Mouse (Mus musculus): ENCODE results near the gene Vmn2r97. TPM values are rescaled to one million over a fixed set of nuclear protein-coding genes. Genes with fewer than 3 reads are reported as not detected.
"Not testable (repeated sequence)": the region's sequence is repeated elsewhere in the genome, so short reads cannot be mapped to it uniquely, and the experiment has no call there.

Gene Vmn2r97
- total RNA-seq (2021): not detected
- long read RNA-seq, experiment 1: 0 reads
- long read RNA-seq, experiment 2: 0 reads

DNA sequence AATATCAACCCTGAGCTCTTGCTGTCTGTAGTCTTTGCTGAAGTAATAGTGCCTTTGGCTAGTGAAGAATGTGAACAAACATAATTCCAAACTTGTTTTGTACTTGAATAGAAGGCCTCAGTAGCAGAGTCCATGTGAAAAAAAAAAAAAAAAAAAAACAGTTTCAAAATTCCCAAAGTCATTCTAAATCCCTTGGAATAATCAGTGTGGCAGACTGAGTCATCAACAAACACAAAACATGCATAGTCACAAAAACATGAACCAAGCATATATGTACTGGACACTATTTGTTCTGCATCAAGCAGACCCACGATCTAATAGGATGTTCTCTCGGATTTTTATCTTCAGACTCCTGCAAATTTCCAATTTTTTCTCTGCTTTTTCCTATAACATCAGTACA, at the start of gene Vmn2r97:
Vmn2r97 (plus strand) TSS at position 301 of the 400 bp plus-strand sequence.
- DNase-seq: not testable (repeated sequence)

GRCm38 (mm10) chr17:18882436-18882835, 31.7 kb upstream of the Vmn2r97 start:
- DNase-seq: not testable (repeated sequence)

GRCm38 (mm10) chr17:18889745-18890329, 24.3 kb upstream of the Vmn2r97 start:
- no peak for DNase-seq

DNA sequence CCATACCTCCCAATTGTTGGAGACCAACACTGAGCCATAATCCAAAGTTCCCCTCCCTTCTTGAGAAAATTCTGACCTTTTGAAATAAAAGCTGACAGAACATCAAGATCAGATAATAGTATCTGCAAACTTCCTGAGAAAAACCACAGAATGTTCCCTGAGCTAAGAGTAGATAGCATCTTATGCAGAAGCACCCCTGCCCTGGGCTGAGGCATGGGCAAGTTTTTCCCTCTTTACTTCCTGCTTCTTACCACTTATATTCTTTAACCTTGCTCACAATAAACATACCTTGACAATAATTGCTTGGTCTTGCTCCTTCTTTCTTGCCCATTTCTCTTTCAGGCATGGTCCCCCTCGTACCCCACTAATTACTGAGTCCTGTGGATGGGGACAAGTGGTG, 43.7 kb downstream of the Vmn2r97 start:
- not testable (repeated sequence) for DNase-seq

DNA sequence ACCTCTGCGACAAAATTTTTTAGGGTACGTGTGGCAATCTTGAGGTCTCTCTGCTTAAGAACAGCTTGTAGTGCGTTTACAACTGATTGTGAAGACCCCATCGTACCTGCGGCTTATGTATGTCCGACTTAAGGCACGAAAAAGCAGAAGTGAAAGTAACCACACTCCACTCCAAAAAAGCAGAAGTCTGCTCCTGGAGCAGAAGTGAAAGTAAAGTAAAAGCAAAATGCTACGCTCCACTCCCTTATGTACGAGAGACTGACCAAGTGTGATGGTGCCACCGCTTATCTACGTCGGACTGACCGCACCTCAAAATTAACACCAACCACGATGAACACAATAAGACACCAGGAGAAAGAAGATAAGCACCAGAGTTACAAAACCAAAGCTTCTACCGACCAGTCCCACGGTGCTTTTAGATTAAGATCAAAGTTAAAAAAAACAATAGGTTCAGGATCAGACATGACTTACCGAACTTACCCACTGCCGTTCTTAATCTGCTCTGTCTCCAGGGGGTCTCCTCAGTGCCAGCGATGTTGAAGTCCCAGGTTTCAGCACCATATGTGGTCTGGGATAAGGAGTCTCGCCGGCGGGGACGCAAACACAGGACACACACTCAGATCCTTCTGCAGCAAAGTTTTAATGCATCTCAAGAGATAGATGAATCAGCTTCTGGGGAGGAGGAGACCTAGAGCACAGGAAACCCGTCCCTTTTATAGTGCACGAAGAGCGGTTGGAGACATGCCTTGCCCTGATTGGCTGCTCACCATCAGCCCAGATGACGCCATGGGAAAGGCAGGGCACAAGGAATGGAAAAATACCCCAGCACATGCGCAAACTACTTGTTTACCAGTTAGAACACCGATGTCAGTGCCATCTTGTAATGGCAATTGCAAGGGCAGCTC, 54.5 kb downstream of the Vmn2r97 start:
- no peak for DNase-seq

Other genes with a start within 250 kb of the Vmn2r97 start
- gene Vmn2r98, start 139.2 kb downstream of the Vmn2r97 start, total RNA-seq (2021): not detected